Mouse (Mus musculus) lung, embryonic 14.5 days (tissue): ENCODE results near the gene Tmem108. TPM values are rescaled to one million over a fixed set of nuclear protein-coding genes. Genes with fewer than 3 reads are reported as not detected.

Experiments
- ATAC-seq: fragments of 200-750 bp; cut with Nextera tagmentation; 2 replicates; pipeline ENCODE4 v1.8.0; 2017; ENCODE audit warnings: mild to moderate bottlenecking, moderate TSS enrichment, moderate library complexity; ENCODE audit not compliant: insufficient read depth
- DNase-seq: peaks from one replicate; pipeline ENCODE4 v3.0.0-alpha.2; 2015
- H3K27ac ChIP-seq: fragments of 300-500 bp; sonication (generic); 2 replicates; pipeline ENCODE4 v1.5.1; 2014; ENCODE audit warnings: low read depth, mild to moderate bottlenecking, moderate library complexity
- H3K27me3 ChIP-seq: fragments of 300-500 bp; sonication (generic); 2 replicates; pipeline ENCODE4 v1.6.1; 2014; ENCODE audit warnings: low read length, control low read depth; ENCODE audit not compliant: insufficient read depth
- H3K36me3 ChIP-seq: fragments of 300-500 bp; sonication (generic); 2 replicates; pipeline ENCODE4 v1.6.1; 2014; ENCODE audit warnings: control low read depth; ENCODE audit not compliant: insufficient read depth
- H3K4me1 ChIP-seq: fragments of 300-500 bp; sonication (generic); 2 replicates; pipeline ENCODE4 v1.6.1; 2014; ENCODE audit warnings: antibody characterized with exemption, control low read depth; ENCODE audit not compliant: insufficient read depth
- H3K4me2 ChIP-seq: fragments of 300-500 bp; sonication (generic); 2 replicates; pipeline ENCODE4 v1.6.1; 2014; ENCODE audit warnings: mild to moderate bottlenecking
- H3K4me3 ChIP-seq: fragments of 300-500 bp; sonication (generic); 2 replicates; pipeline ENCODE4 v1.5.1; 2014; ENCODE audit warnings: low read depth, low read length
- H3K9ac ChIP-seq: fragments of 300-500 bp; sonication (generic); 2 replicates; pipeline ENCODE4 v1.6.1; 2014
- H3K9me3 ChIP-seq: fragments of 300-500 bp; sonication (generic); 2 replicates; pipeline ENCODE4 v1.6.1; 2016; ENCODE audit warnings: low read depth, low read length, control low read depth
- CTCF ChIP-seq: IDR thresholded peaks from 2 replicates; pipeline ENCODE4 v1.5.1; 2016; ENCODE audit warnings: antibody characterized with exemption, low read depth
- WGBS: fragments of 180-500 bp; shearing (Covaris S2); extraction: QIAGEN DNeasy Blood & Tissue Kit; methylation state at CpG from one replicate; pipeline ENCODE4 v1.1.7; 2014; 5-methylcytosine and 5-hydroxymethylcytosine counted together
- polyA plus RNA-seq: library from polyadenylated mRNA; unstranded; fragments of >200 nt; fragmentation: Nextera tagmentation; extraction: Ambion mirVana; gene quantifications from 2 replicates; pipeline ENCODE4 v1.2.1, GENCODE M21; 2014

The Tmem108 gene
- polyA plus RNA-seq, 1 experiment from 2014 or later = 16.0 TPM

DNA sequence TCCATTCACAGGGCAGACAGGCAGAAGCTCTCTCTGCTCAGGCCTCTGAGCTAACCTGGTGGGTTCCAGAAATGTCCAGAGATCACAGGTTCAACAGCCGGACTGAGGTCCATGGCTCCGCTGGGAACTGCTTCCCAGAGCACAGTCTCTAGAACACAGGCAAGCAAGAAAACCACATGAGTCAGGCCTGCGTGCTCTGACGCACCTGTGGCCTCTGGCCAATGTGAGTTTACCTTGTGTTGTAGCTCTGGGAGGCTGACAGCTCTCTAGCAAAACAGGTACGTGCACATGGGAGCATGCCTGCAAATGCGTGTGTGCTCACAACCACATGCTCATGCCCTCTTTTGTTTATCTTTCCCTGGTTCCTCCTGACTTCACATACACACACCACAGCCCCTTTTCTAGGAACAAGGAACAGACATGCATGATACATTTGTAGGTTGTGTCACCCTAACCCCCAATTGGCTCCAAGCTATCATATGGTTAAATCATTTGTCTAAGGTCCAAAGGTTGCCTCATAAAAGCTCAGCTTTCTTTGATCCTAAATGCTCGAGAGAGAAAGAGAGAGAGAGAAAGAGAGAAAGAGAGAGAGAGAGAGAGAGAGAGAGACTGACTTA, 254.6 kb downstream of the Tmem108 start:
- H3K36me3 ChIP-seq = no peaks in the 10 kb centered on the region
- no peak overlapping the region for H3K27ac ChIP-seq
- no peak for DNase-seq
- no peaks in the 10 kb centered on the region for H3K27me3 ChIP-seq
- no peak overlapping the region for H3K9ac ChIP-seq
- 60% methylated on average over 7 of the region's 7 CpGs for WGBS
- ATAC-seq = no peak
- TF ChIP-seq CTCF = no peak
- no peaks in the 10 kb centered on the region for H3K9me3 ChIP-seq
- no peak overlapping the region for H3K4me3 ChIP-seq
- H3K4me1 ChIP-seq = no peaks in the 10 kb centered on the region
- no peak overlapping the region for H3K4me2 ChIP-seq

DNA sequence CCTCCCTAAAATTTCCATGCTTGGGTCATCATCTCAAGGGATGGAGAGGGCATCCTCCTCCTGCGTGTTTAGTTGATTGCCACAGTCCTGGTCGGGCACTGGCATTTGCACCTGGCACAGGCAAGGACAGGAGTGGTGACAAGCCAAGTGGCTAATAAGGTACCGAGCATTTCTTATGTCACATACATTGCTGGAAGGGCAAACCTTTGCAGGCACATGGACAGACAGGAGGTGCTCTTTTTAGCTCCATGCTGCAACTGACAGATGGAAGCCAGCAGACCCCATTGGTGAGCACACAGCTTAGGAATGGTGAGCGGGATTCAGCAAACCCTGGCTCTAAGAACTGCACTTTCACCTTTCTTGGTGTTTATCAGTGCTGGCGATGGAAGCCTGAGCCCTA, 256.6 kb downstream of the Tmem108 start:
- H3K4me3 ChIP-seq = no peak overlapping the region
- H3K27me3 ChIP-seq = no peaks in the 10 kb centered on the region
- ATAC-seq (no peak), DNase-seq (no peak)
- H3K9me3 ChIP-seq = no peaks in the 10 kb centered on the region
- H3K36me3 ChIP-seq = no peaks in the 10 kb centered on the region
- H3K9ac ChIP-seq = no peak overlapping the region
- no peak overlapping the region for H3K4me2 ChIP-seq
- H3K4me1 ChIP-seq = no peaks in the 10 kb centered on the region
- no peak for TF ChIP-seq CTCF
- no peak overlapping the region for H3K27ac ChIP-seq
- 70% methylated on average over 5 of the region's 5 CpGs for WGBS

GRCm38 (mm10) chr9:103504646-103505045, 257.0 kb downstream of the Tmem108 start:
- Histone ChIP-seq H3K4me2 (no peak overlapping the region), H3K36me3 (no peaks in the 10 kb centered on the region), H3K4me1 (no peaks in the 10 kb centered on the region), H3K4me3 (no peak overlapping the region), H3K9me3 (no peaks in the 10 kb centered on the region), H3K9ac (no peak overlapping the region), H3K27me3 (no peaks in the 10 kb centered on the region), H3K27ac (no peak overlapping the region)
- WGBS = 79% methylated on average over 1 of the region's 1 CpGs
- DNase-seq (no peak), ATAC-seq (no peak)
- TF ChIP-seq CTCF = no peak

DNA sequence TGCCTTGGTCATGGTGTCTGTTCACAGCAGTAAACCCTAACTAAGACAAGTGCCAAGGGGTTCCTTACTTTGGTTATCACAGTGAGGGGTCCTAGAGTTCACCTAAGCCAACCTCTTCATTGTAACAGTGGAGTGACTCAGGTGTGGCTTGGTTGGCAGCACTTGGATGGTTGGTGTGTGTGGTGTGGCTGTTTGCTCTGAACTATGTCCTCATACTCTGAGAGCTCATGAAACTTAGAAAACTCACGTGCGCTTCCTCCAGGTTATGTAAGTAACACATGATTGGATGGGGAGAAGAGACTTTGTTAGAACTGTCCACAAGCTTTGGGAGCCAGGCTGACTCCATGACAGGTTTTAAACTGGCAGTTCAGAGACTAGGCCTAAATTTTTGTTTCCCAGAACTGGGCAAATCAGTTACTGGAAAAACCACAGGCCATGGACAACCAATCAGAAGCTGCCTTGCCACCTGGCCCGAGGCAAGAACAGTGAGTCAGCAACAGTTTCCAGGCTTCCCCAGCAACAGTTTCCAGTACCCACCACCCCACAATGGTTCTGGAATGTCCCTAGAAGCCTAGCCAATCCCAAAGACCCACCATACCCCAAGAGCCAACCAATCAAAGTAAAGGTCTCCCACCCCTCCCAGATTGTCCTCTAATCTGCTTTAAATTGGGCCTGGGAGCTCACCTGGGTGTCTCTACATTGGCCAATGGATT, 257.9 kb downstream of the Tmem108 start:
- H3K9me3 ChIP-seq = no peaks in the 10 kb centered on the region
- no peaks in the 10 kb centered on the region for H3K36me3 ChIP-seq
- no peak overlapping the region for H3K4me3 ChIP-seq
- no peaks in the 10 kb centered on the region for H3K4me1 ChIP-seq
- DNase-seq (no peak), ATAC-seq (no peak)
- no peak overlapping the region for H3K9ac ChIP-seq
- H3K4me2 ChIP-seq = no peak overlapping the region
- H3K27ac ChIP-seq = no peak overlapping the region
- H3K27me3 ChIP-seq = no peaks in the 10 kb centered on the region
- no peak for TF ChIP-seq CTCF
- 90% methylated on average over 3 of the region's 3 CpGs for WGBS

GRCm38 (mm10) chr9:103502655-103503054, 259.0 kb downstream of the Tmem108 start:
- Histone ChIP-seq H3K27ac (no peak overlapping the region), H3K27me3 (no peaks in the 10 kb centered on the region), H3K4me2 (no peak overlapping the region), H3K9me3 (no peaks in the 10 kb centered on the region), H3K36me3 (no peaks in the 10 kb centered on the region), H3K4me1 (no peaks in the 10 kb centered on the region), H3K4me3 (no peak overlapping the region), H3K9ac (no peak overlapping the region)
- 88% methylated on average over 2 of the region's 2 CpGs for WGBS
- DNase-seq (no peak), ATAC-seq (no peak)
- TF ChIP-seq CTCF = no peak

- Histone ChIP-seq H3K36me3 (no peaks in the 10 kb centered on the region), H3K9ac (no peak overlapping the region), H3K9me3 (no peaks in the 10 kb centered on the region), H3K27ac (no peak overlapping the region), H3K4me3 (no peak overlapping the region), H3K4me1 (no peaks in the 10 kb centered on the region), H3K27me3 (no peaks in the 10 kb centered on the region), H3K4me2 (no peak overlapping the region)
- 18% methylated on average over 14 of the region's 14 CpGs for WGBS
- no peak for ATAC-seq
- DNase-seq = no peak
- no peak for TF ChIP-seq CTCF
These were observed 259.7 kb downstream of the Tmem108 start for GRCm38 (mm10) chr9:103501861-103502364.

DNA sequence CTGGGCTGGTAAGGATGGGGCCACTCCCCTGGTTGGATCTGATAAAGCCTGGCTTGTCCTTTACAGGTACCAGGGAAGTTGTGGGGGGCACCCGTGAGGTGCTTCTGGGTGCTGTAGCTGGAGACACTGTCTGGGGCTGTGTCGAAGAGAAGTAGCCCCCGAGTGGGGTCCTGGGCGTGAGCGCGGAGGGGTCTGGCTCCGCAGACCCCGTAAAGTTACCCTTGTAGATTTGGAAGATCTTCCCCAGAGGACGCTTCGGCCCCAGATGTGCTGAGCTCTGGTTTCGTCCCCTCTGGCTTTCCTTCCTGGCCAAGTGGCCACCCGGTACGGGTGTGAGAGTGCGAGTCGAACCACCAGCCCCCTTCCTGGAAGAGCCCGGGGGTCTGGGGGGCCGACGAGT, 262.3 kb downstream of the Tmem108 start:
- no peak for DNase-seq
- Histone ChIP-seq H3K27ac (no peak overlapping the region), H3K27me3 (no peaks in the 10 kb centered on the region), H3K4me1 (no peaks in the 10 kb centered on the region), H3K4me2 (no peak overlapping the region), H3K4me3 (no peak overlapping the region), H3K9ac (no peak overlapping the region), H3K36me3 (no peaks in the 10 kb centered on the region), H3K9me3 (no peaks in the 10 kb centered on the region)
- ATAC-seq = no peak
- no peak for TF ChIP-seq CTCF
- 89% methylated on average over 18 of the region's 18 CpGs for WGBS
